Comparison of ENCODE assay signal across 14 mouse cellular contexts in the genomic region with DNA sequence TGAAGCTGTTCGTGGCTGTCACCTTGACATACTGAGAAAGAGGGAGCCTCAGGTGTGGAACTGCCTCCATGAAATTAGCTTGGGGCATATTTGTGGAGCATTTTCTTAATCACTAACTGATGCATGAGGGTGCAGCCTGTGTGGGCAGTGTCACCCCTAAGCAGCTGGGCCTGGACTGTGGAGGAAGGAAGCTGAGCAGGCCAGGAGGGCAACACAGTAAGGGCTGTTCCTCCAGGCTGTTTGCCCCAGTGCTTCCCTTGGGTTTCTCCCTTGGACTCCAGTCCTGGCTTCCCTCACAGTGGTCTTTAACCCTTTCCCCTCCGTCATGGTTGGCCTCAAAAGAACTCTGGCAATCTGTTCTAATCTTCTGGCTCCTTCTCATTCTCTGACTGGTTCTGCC. TPM values are rescaled to one million over a fixed set of nuclear protein-coding genes. Genes with fewer than 3 reads are reported as not detected.
DNase-seq lines count a peak whose midpoint lies in the region; ATAC-seq and TF ChIP-seq lines count a peak whose summit lies in the region.
"Had no signal": no experiment of that assay in that cellular context is flagged by ENCODE, and none has a peak within 500 bp of the region (broad histone marks: within the 10 kb centered on the region; RNA-seq: fewer than 3 reads in every experiment).

No protein-coding gene starts in this region.

- no peaks in the 10 kb centered on the region for H3K27me3 ChIP-seq in spleen, adult 2 months (ENCODE audit: control insufficient read depth, insufficient read depth, low read length)
- no peaks in the 10 kb centered on the region for H3K27me3 ChIP-seq in midbrain, embryonic 13.5 days
- H3K27me3 ChIP-seq: heart, embryonic 12.5 days; hindbrain, embryonic 15.5 days; limb, embryonic 12.5 days had no signal

- ATAC-seq in midbrain, embryonic 13.5 days = no peak

- no peak overlapping the region for H3K9ac ChIP-seq in midbrain, embryonic 13.5 days (replicated peaks)
- H3K9ac ChIP-seq: heart, embryonic 12.5 days; hindbrain, embryonic 15.5 days; limb, embryonic 12.5 days had no signal

- peak; percentile 49 for DNase-seq in adrenal gland, postnatal 10 days
- no peak for DNase-seq in adrenal gland, postnatal 36 days
- DNase-seq in spleen, adult 2 months (ENCODE audit: low read depth in 1 of 2, low spot score in 2 of 2) = no peak
- DNase-seq in spleen, adult 12 weeks (ENCODE audit: low spot score) = no peak
- peak; percentile 26 to 46 for DNase-seq in kidney, postnatal 4 days
- no peak for DNase-seq in right cerebral cortex, postnatal 10 days (ENCODE audit: low spot score in 2 of 2)
- DNase-seq in cerebellum, postnatal 14 days = no peak
- DNase-seq: adrenal gland, adult 8-10 months; cerebellum, adult 18-20 months; retina, postnatal 1 day had no signal

- peaks cover 21% of the 10 kb centered on the region for H3K4me1 ChIP-seq in spleen, adult 2 months (ENCODE audit: control insufficient read depth, insufficient read depth, insufficient read length)
- peaks cover 6% of the 10 kb centered on the region for H3K4me1 ChIP-seq in midbrain, embryonic 13.5 days (replicated peaks)

- no peak for TF ChIP-seq POLR2A in spleen, adult 2 months (IDR thresholded peaks at IDR 0.05; ENCODE audit: low read depth, low read length)

- peak overlapping the region; percentile 33 for H3K27ac ChIP-seq in spleen, adult 2 months (ENCODE audit: insufficient read depth, low read length)
- no peak overlapping the region for H3K27ac ChIP-seq in midbrain, embryonic 13.5 days
- H3K27ac ChIP-seq: hindbrain, embryonic 15.5 days; limb, embryonic 12.5 days had no signal

- no peaks in the 10 kb centered on the region for H3K9me3 ChIP-seq in midbrain, embryonic 13.5 days
- H3K9me3 ChIP-seq: heart, embryonic 12.5 days; hindbrain, embryonic 15.5 days; limb, embryonic 12.5 days had no signal

- 75% methylated on average over 2 of the region's 2 CpGs for whole genome bisulfite sequencing in spleen, adult 2 months
- 55% methylated on average over 2 of the region's 2 CpGs for WGBS in midbrain, embryonic 13.5 days

- H3K4me2 ChIP-seq in midbrain, embryonic 13.5 days (replicated peaks) = no peak overlapping the region
- H3K4me2 ChIP-seq: heart, embryonic 12.5 days; hindbrain, embryonic 15.5 days; limb, embryonic 12.5 days had no signal

- no peak for TF ChIP-seq CTCF in spleen, adult 2 months (IDR thresholded peaks at IDR 0.05; ENCODE audit: extremely low read depth, insufficient read depth, insufficient read length, insufficient replicate concordance)

- H3K36me3 ChIP-seq in spleen, adult 2 months (ENCODE audit: control insufficient read depth, insufficient read depth, low read length) = no peaks in the 10 kb centered on the region; the same call in 1 of the 2 replicates
- no peaks in the 10 kb centered on the region for H3K36me3 ChIP-seq in midbrain, embryonic 13.5 days
- H3K36me3 ChIP-seq: heart, embryonic 12.5 days; hindbrain, embryonic 15.5 days; limb, embryonic 12.5 days had no signal

- no peak overlapping the region for H3K4me3 ChIP-seq in spleen, adult 2 months (ENCODE audit: extremely low read depth, insufficient read depth, insufficient read length)
- no peak overlapping the region for H3K4me3 ChIP-seq in midbrain, embryonic 13.5 days (replicated peaks)
- H3K4me3 ChIP-seq: heart, embryonic 12.5 days; hindbrain, embryonic 15.5 days; limb, embryonic 12.5 days had no signal

RNA-seq across cellular contexts. Expression of gene Fam69a, which starts 13.6 kb away (rescaled TPM):
- total RNA-seq in adrenal gland, postnatal 10 days (2021) = 10 to 100 TPM; 18.0 to 18.5 TPM
- total RNA-seq in adrenal gland, postnatal 36 days (2021) = 1 to 10 TPM; 5.2 to 8.1 TPM
- 1.6 and 2.2 TPM in 2 replicates for polyA plus RNA-seq in spleen, adult 2 months (2012; rRNA removed)
- 36.0 and 38.7 TPM in 2 replicates for polyA plus RNA-seq in midbrain, embryonic 13.5 days (2015; fragmentation: Nextera tagmentation; extraction: Ambion mirVana)

Comparison
In these comparisons a context has a peak if more than half of its experiments do, and no peak if none do; other contexts are left out.
1. DNase-seq: peak in adrenal gland, postnatal 10 days (single experiment) and kidney, postnatal 4 days (2 of 2); none in adrenal gland, postnatal 36 days (0 of 2), spleen, adult 2 months (0 of 2), spleen, adult 12 weeks (single experiment), right cerebral cortex, postnatal 10 days (0 of 2) and cerebellum, postnatal 14 days (0 of 2).